Mouse (Mus musculus) thymus, postnatal 4 days (tissue): Measurements from ENCODE around the gene Mphosph6.

ENCODE experiments used
- DNase-seq: peaks from one replicate; pipeline ENCODE4 v3.0.0; 2021

Mphosph6 gene

DNA sequence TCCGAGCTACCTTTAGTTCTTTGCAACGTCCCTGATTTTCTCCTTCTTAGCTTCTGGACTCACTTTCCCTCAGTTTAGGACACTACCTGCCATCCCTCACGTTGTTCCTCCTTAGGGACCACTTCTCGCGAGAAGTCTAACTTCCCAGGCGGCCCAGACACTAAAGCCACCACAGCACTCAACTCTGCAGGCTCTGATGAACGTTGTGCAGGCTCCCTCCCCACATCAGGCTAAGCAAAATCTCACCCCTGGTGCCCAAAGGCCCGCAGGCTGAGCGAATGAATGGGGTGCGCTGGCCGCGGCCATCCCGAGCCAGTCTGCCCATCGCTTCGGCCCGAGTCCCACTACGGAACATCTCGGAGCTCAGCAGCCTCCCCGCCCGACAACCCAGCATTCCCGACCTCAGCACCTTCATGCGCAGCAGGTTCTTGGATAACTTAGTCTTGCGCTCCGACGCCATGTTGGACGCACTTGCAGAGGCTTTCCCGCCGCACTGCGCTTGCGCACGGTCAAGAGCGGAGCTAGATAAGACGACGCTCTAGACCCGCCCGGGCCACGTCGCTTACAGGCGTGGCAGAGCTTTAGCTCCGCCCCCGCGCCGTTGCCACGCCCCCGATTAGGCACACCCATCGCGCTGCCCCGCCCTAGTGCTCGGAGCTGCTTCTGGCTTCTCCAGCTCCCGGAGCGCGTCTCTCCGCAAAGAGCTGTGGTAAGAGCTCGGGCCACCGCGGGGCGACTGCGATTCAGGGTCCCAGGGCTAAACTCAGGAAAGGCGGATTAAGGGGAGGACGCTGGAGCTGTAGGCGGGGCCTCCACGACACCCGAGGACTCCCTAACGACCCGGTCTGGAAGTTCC, at the start of gene Mphosph6:
Gene Mphosph6, minus strand, starts transcription at position 501 of the 856 bp plus-strand sequence.
- DNase-seq: peak; percentile 99

DNA sequence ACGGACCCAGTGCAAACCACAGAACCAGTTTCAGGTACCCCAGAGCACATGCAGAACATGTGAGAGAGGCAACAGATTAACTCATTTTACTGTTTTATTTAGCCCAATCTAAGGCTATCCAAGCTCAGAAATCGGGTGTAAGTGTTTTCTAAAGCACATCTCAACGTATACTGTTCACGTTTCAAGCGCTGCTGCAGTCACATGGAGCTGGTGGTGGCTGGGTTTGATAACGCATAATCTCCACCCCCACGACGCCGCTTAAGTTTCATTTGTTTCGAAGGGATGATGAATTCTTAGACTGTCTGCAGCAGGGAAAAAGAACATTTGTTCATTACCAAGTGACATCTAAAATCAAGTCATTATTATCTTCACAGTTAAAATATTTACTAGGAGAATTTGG, 48.7 kb upstream of the Mphosph6 start:
- no peak for DNase-seq

GRCm38 (mm10) chr8:117847865-117848264, 46.1 kb upstream of the Mphosph6 start:
- no peak for DNase-seq

- DNase-seq: no peak
Observed at GRCm38 (mm10) chr8:117843694-117844093, 42.0 kb upstream of the Mphosph6 start.

GRCm38 (mm10) chr8:117813524-117813923, 11.8 kb upstream of the Mphosph6 start:
- DNase-seq: no peak

DNA sequence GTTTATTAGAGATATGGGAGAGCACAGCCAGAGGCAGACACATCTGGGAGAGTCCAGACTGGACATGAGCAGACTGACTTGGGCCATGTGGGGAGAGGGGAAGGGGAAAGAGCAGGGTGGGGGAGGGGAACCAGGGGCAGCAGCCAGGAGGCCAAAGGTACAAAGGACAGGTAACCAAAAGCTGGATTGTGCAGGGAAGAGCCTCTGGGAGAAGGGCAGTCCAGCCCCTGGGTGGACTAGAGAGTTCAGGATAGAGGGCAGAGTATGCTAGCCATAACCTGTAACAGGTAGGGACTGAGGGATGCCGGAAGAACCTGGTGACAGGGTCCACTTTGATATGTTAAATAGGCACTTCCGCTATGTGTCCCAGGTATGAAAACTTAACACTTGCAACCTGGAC, 8.9 kb upstream of the Mphosph6 start:
- DNase-seq: no peak

- no peak for DNase-seq
Observed at GRCm38 (mm10) chr8:117805419-117805818, 3.7 kb upstream of the Mphosph6 start.

DNA sequence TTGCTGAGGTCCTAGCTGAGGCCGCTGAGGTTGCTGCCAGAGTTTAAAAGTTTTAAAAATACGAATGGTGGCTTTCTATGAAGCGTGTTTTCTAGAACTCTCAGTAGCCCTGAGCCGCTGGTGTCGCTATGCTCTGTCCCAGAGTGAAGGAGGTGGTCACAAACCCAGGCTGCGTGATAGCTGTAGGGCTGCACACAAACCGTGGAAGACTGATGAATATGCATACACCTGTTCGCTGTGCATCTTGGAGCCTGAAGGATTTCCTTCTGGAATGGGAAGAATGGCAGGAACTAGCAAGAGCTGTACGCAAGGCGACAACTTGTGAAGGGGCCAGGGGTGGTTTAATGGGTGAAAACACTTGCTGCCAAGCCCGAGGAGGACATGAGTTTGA, 551 bp upstream of the Mphosph6 start:
- DNase-seq: no peak

DNA sequence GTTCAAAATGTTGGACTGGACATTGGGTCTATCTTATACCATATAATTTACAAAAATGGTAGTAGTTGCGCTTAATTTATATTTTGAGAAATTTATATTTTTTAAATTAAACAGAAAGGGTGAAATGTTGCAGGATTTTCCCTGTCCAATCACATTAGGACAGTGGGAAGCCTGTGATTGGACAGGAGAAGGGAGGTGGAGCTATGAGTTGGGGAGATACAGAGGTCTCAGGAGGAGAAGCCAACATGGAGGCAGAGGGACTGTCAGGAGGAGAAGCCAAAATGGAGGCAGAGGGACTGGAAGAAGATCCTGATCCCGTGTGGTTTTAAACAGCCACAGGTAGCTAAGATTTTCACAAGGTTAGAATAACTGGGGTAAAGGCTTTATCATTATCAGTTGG, 3.7 kb downstream of the Mphosph6 start:
- no peak for DNase-seq

DNA sequence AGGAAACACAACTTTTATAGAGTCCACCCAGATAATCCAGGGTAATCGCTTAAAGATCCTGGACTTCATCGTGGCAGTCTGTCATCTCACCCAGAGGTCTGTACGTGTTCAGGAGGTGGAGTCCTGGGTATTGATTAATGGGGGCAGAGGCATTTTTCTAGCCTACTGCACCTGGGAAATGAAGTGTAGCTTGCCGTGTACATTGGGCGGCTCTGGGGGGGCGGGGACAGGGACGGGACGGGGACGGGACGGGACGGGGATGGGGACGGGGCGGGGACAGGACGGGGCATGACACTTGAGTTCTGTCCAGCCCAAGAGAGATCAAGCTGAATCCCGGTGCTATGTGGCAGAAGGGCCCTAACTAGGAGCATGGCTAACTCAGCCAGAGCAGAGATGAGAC, 5.3 kb downstream of the Mphosph6 start:
- DNase-seq: no peak

DNA sequence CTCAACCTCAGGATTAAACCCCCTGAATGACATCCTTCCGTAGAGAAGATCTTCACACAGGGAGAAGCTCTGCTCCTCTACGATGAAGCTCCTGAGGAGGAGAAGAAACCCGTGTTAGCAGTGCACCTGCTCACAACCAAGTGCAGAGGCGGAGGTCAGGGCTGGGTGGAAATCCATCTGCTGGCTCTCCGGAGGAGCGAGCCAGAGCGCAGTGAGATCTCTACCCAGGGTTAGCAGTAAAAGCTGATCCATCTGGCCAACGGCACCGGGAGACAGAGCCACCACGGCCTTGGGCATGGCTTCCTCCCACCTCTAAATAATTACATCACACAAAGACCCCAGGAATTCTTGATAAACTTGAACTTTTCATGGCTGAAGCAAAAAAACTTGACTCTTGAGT, 7.2 kb downstream of the Mphosph6 start:
- no peak for DNase-seq

- no peak for DNase-seq
Observed at GRCm38 (mm10) chr8:117792616-117793144, 9.1 kb downstream of the Mphosph6 start.

DNA sequence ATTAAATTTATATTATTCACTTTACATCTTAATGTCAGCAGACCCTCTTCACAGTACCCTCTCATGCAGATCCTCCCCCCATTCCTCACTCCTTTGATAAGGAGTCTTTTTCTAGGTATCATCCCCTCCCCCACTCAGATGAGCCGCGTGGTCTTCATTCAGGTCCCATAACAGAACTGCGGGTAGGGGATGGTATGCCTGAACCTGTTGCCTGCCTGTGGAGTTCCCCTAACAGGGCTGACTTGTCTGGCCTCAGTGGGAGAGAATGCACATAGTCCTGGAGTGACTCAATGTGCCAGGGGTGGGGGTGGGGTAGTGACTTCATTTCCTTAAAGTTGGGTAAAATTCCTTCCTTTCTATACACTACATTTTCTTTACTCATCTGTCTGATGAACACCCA, 15.3 kb downstream of the Mphosph6 start:
- DNase-seq: no peak

DNA sequence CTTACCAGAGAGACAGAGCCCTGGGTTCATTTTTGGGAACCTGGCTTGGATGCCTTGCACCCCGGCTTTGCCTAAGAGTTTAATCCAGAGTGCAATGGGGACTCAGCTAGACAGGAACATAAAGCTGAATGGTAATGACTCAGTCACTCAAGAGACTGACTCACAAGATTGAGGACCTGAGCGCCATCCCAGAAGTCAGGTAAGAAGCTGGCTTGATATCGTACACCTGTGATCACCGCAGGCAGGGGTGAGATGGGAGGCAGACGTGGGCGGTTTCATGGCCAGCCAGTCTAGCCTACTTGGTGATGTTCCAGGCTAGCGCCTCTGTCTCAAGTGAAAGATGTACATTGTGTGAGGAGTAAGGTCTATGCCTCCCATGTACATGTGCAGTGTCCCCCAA, 18.7 kb downstream of the Mphosph6 start:
- DNase-seq: no peak

DNA sequence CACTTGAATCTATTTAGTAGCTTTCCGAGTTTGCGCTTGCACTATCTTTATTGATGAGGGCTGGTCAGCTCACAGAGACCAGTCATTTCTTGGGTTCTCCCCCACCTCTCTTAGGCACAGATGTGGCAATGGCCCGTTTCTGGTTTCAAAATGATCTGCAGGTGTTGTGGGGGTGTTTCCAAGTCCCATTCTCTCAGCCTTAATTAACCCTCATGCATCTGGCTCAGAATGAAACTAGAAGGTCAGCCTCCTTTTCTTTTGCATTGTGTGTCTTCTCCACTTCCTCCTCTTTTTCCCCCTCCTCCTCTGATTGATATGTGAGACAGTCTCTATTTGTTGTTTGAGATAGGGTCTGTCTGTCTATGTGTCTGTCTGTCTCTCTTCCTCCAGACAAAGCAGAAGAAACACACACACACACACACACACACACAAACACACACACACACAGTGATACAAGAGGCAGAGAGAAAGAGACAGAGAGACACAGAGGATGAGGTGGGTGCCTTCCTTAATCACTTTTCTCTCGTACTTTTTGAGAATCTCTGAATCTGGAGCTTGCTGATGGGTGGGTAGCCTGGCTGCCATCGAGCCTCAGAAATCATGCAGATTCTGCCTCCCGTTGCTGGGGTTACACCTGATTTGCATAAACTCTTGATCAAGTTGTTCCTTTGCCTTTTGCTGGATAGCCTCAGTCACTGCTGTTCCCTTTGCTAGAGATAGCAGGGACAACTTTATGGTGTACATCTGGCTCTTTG, 20.2 kb downstream of the Mphosph6 start:
- DNase-seq: no peak

DNA sequence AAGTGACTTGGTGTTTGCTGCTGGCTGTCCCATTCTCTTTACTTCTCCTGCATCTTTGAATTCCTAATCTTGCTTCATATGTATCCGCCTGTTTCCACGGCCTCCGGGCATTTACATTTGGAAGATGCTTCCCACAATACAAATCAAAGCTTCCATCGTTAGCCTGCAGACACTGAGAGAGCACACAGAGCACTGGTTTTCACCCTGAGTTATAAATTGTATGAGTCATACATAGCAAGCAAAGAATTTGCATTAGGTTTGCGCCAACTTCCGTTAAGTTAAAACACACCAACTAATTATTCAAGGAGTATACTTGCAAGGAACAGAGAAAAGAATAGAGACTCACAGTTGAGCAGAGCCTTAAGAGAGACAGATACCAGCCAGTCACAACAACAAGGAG, 22.4 kb downstream of the Mphosph6 start:
- DNase-seq: no peak

- DNase-seq: no peak
Observed at GRCm38 (mm10) chr8:117778531-117779322, 23.0 kb downstream of the Mphosph6 start.

DNA sequence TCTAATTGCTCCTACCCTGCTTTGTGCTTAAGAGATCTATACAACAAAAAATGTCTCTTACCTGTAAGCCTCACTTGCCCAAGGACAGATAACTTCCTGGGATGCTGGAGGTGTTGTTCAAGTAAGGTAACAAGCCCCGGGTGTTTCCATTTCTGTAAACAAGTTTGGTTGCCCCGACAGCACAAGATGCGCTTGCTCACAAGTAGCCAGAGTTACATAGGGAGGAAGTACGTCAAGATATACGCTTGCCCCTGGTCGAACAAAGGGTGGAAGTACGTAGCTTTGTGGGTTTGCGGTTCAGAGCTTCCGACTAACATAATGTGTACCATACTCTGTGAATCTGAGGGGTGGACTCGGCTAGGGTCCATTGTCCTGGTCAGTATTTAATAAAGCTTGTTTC, 25.7 kb downstream of the Mphosph6 start:
- no peak for DNase-seq

DNA sequence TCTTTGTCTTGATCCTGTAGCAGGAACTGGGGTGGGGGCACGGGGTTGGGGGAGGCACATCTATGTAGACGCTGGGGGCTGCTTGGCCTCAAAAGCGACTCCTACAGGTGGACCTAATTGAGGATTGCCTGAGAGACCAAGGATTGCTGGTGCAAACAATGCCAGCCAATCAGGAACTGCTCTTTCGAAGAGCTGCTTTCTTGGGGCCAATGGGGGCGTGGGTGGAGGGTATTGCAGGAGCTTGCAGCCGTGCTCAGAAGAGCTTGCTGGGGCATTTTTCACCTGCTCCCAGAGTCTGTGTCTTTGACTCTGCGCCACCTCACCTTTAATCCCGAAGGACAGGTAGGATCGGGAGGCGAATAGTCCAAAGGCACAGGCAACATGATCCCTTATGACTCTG, 26.1 kb downstream of the Mphosph6 start:
- DNase-seq: no peak

GRCm38 (mm10) chr8:117772597-117772996, 29.1 kb downstream of the Mphosph6 start:
- peak; percentile 21 for DNase-seq

DNA sequence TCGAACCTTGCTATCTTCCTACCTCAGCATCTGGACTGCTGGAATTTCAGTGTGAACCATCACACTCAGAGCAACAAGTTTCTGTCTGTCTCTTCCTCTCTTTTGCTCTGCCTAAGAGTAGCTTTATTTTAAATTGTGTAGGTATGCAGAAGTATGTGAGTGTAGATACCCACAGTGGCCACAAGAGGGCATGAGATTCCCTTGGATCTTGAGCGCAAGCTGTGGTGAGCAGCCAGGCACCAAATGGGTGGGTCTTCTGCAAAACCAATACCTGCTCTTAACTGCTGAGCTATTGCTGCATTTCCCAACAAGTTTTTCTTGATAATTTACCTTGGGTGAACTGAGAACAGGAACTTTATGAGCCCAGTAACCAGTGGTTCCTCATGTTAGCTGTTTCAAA, 29.6 kb downstream of the Mphosph6 start:
- DNase-seq: peak; percentile 55

DNA sequence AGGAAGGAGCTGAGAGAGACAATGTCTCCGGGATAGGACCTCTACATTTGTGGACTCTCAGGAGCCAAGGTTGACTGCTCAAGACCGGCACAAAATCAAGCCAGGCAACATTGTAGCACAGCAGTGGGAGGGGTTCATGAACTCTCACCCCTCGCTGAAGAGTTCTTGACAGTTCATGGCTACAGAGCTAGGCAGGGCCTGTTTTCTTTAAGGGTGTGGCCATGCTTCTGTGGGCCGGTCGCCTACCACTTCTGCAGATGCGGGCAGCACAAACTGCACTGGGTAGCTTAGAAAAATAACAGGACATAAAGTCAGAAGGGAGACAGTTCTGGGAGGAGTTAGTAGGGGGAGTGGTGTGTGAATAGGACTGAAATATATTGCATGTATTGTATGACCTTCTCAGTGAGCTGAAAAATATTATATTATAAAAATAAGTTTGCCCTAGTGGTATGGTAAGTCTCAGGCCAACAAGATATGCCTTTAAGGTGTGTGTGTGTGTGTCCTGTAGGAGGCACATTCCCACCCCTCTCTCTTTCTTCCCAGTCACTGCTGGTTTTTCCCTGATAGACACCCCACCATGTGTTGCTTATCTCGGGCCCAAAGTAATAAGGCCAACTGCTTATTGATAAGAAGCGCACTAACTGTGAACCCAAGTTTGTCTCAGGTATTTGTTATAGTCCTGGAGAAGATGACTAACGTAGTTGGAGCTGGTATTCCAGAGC, 30.5 kb downstream of the Mphosph6 start:
- DNase-seq: no peak
